Mouse (Mus musculus) layer of hippocampus, postnatal 14 days (tissue): ENCODE results near the gene Tmem239. TPM values are rescaled to one million over a fixed set of nuclear protein-coding genes. Genes with fewer than 3 reads are reported as not detected.

Experiments used
- DNase-seq, 2 experiments: peaks; one replicate each; pipeline ENCODE4 v3.0.0; 2021 to 2022; ENCODE audit warnings: low spot score in 2 of 2, mixed read lengths in 1 of 2
- total RNA-seq, 2 experiments: library from RNA; stranded (reverse); gene quantifications; 2 replicates each; pipeline ENCODE4 v1.2.3; 2021

Gene Tmem239
- total RNA-seq, 2 experiments from 2014 or later = not detected

DNA sequence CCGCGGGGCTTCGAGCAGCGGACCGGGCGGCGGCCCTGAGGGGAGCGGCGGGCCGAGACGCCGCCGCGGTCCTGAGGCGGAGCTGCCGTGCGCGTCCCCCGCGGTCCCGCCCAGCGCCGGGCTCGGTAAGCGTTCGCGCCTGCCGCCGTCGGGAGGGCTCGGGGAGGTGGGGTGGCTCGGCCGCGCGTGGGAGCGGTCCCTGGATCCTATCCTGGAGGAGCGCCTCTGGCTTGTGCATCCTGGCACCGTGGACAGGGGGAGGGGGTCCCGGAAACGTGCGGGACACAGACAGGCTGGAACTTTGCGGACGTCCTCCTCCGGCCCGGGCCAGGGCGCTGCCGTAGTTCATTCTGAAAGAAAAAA is 44.1 kb downstream of the Tmem239 start:
- DNase-seq = peak in 1 of 2 experiments; percentile 58

DNA sequence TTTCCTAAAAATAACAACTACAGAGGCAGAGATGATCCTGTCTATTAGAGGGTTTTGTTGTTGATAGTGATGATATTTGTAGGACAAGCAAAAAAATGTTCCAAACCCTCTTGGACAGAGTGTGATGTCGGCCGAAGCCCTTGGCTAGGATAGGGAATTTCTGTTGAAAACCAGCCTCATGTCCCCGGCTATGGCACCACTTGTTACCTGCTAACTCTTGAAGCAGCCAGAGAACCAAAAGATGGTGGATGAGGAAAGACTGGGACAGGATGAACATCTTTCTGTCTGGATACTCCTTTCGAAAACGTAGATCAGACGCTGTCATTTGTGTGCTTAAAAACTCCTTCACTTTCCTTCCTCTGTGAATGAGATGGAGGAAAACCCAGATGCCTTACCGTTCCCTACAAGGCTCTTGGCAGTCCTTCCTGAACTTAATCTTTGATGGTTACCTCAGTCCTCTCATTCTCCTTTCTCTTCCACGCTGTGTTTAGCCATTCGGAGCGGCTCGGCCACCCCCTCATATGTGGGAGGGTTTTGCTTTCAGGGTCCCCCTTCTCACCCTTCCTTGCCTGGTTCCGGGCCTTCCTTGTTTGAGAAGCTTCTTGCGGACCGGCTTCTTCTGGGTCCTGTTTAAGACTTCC is 44.9 kb downstream of the Tmem239 start:
- no peak for DNase-seq

DNA sequence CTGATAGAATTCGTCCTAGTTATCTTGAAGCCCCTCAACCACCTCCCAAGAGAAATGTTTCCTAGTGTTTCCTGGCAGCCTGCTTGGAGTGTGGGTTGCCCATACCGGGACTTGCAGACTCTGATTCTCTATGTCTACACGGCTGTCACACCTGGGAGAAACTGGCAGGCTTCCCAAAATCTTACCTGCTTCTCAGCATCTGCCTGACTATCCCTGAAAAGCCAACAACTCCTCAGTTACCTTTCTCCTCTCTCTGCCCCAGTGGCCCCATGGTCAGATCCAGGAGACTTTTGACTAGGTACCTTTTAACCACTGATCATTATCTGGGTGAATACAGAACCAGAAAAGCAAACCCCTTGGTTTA is 45.4 kb downstream of the Tmem239 start:
- no peak for DNase-seq

DNA sequence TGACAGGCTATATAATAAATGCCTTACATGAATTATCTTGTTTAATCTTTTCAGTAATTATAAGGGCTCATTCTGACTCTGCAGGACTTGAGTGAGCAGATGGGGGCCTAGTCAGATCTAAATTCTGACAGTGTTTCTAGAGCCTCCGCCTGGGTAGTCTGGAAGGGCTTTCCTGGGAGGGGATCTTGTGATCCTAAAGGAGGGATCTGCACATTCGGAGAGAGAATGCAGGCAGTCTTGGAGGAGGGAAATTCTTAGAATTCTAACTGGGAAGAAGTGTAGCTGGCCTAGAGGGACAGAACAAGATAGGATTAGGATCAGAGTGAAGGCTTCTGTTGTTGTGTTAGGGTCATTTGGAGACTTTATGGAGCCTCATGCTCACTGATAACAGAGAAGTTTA is 46.0 kb downstream of the Tmem239 start:
- DNase-seq = no peak

DNA sequence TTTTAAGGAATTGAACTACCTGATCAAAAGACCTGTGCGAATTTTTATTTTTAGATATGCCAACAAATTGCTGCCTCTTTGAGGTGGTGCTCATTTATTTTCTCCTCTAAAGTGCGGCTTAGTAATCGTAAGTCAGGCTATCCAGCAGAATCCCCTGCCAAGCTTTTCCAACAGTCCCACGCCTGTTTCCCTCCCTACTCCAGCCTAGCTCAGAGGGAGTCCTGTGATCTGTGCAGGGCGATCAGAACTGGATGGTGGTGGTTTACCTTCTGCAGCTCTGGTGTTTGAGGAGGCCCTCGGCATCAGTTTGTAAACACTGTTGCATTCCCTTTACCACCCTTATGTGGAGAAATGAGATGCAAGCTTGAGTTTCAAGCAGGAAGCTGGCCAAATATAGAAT is 47.1 kb downstream of the Tmem239 start:
- peak in 1 of 2 experiments; percentile 42 for DNase-seq

DNA sequence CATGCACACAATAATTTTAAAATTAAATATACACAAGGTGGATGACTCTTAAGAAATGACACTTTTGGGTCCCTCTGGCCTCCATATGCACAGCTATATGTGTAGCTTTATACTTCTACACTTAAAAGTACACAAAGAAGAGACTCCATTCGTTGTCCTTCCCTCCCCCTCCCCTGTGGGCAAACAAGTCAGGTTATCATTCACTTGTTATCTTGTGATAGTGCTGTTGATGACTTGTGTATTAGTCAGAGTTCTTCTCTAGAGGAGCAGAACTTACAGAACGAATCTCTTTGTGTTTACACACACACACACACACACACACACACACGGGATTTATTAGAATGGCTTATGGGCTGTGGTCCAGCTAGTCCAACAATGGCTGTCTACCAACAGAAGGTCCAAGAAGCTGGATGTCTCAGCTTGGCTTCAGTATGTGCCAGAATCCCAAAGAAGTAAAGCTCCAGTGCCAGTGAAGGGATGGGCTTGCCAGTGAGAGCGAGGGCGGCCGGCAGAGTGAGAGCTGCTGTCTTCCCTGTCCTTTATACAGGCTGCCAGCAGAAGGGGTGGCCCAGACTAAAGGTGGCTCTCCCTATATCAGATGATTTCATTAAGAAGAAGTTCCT is 48.6 kb downstream of the Tmem239 start:
- DNase-seq = peak in 1 of 2 experiments; percentile 57

Other genes with a start within 250 kb of the Tmem239 start
- gene Snrpb, start 227.1 kb upstream of the Tmem239 start, total RNA-seq = 100 to 1,000 TPM; 102 TPM
- not detected for gene Tmc2, start 211.3 kb upstream of the Tmem239 start, total RNA-seq
- gene Nop56, start 132.0 kb upstream of the Tmem239 start, total RNA-seq = 100 to 1,000 TPM; 131 to 173 TPM
- 100 to 1,000 TPM; 297 to 301 TPM for gene Idh3b, start 121.9 kb upstream of the Tmem239 start, total RNA-seq
- 10 to 100 TPM; 12.5 to 13.1 TPM for gene Ebf4, start 111.3 kb upstream of the Tmem239 start, total RNA-seq
- gene Cpxm1, start 8.9 kb upstream of the Tmem239 start, total RNA-seq = 10 to 100 TPM; 11.8 to 14.1 TPM
- gene Gm28372, start 1.2 kb upstream of the Tmem239 start, total RNA-seq = not detected
- gene 1700020A23Rik, start 1.2 kb upstream of the Tmem239 start, total RNA-seq = not detected
- 10 to 100 TPM; 85.3 to 87.5 TPM for gene Vps16, start 17.9 kb downstream of the Tmem239 start, total RNA-seq
- gene Pced1a, start 18.2 kb downstream of the Tmem239 start, total RNA-seq = 10 to 100 TPM; 21.8 to 22.0 TPM
- 100 to 1,000 TPM; 307 to 312 TPM for gene Ptpra, start 43.8 kb downstream of the Tmem239 start, total RNA-seq
- gene Mrps26, start 157.3 kb downstream of the Tmem239 start, total RNA-seq = 10 to 100 TPM; 80.2 to 82.6 TPM
- gene Oxt, start 169.7 kb downstream of the Tmem239 start, total RNA-seq = not detected
- gene Avp, start 176.1 kb downstream of the Tmem239 start, total RNA-seq = 1 to 10 TPM in 1 of 2 experiments, not detected in 1; 2.1 TPM
- 1 to 10 TPM; 8.1 to 8.2 TPM for gene Fastkd5, start 223.5 kb downstream of the Tmem239 start, total RNA-seq
- gene Ubox5, start 223.6 kb downstream of the Tmem239 start, total RNA-seq = 1 to 10 TPM; 7.3 to 8.5 TPM
- gene Lzts3, start 236.3 kb downstream of the Tmem239 start, total RNA-seq = 10 to 100 TPM; 73.7 to 79.3 TPM